Mouse (Mus musculus) forebrain, postnatal 0 days (tissue): ENCODE results near the gene Rnf26. TPM values are rescaled to one million over a fixed set of nuclear protein-coding genes. Genes with fewer than 3 reads are reported as not detected.

Source experiments
- ATAC-seq: fragments of 200-750 bp; cut with Nextera tagmentation; 2 replicates; pipeline ENCODE4 v1.8.0; 2017; ENCODE audit warnings: mild to moderate bottlenecking, moderate library complexity
- DNase-seq: peaks from one replicate; pipeline ENCODE4 v3.0.0-alpha.2; 2015
- H3K27ac ChIP-seq: fragments of 300-500 bp; sonication (generic); 2 replicates; pipeline ENCODE4 v1.5.1; 2014; ENCODE audit warnings: low read depth, mild to moderate bottlenecking, antibody characterized with exemption, low read length, moderate library complexity, mixed read lengths
- H3K27me3 ChIP-seq: fragments of 300-500 bp; sonication (generic); 2 replicates; pipeline ENCODE4 v1.6.1; 2014; ENCODE audit warnings: mild to moderate bottlenecking, low read length, mixed read lengths; ENCODE audit not compliant: insufficient read depth
- H3K36me3 ChIP-seq: fragments of 300-500 bp; sonication (generic); 2 replicates; pipeline ENCODE4 v1.6.1; 2014; ENCODE audit warnings: mild to moderate bottlenecking, moderate library complexity; ENCODE audit not compliant: insufficient read depth
- H3K4me1 ChIP-seq: fragments of 300-500 bp; sonication (generic); 2 replicates; pipeline ENCODE4 v1.6.1; 2014; ENCODE audit warnings: antibody characterized with exemption; ENCODE audit not compliant: insufficient read depth
- H3K4me2 ChIP-seq: fragments of 300-500 bp; sonication (generic); 2 replicates; pipeline ENCODE4 v1.6.1; 2014; ENCODE audit warnings: low read depth, mild to moderate bottlenecking, moderate library complexity
- H3K4me3 ChIP-seq: fragments of 300-500 bp; sonication (generic); 2 replicates; pipeline ENCODE4 v1.5.1; 2014; ENCODE audit warnings: low read depth, low read length, mixed read lengths
- H3K9ac ChIP-seq: fragments of 300-500 bp; sonication (generic); 2 replicates; pipeline ENCODE4 v1.6.1; 2014; ENCODE audit warnings: mild to moderate bottlenecking
- H3K9me3 ChIP-seq: fragments of 300-500 bp; sonication (generic); 2 replicates; pipeline ENCODE4 v1.6.1; 2016; ENCODE audit warnings: low read length
- CTCF ChIP-seq: sonication (generic); IDR thresholded peaks from 2 replicates; pipeline ENCODE4 v1.5.1; 2016; ENCODE audit warnings: antibody characterized with exemption, control low read depth, low read depth
- WGBS: fragments of 180-500 bp; shearing (Covaris S2); extraction: QIAGEN DNeasy Blood & Tissue Kit; methylation state at CpG from one replicate; pipeline ENCODE4 v1.1.7; 2014; 5-methylcytosine and 5-hydroxymethylcytosine counted together
- polyA plus RNA-seq: library from polyadenylated mRNA; unstranded; fragments of >200 nt; fragmentation: Nextera tagmentation; extraction: Ambion mirVana; gene quantifications from 2 replicates; pipeline ENCODE4 v1.2.1, GENCODE M21; 2015
- total RNA-seq: library from RNA; depleted of rRNA; stranded (reverse); fragments of >200 nt; gene quantifications from 2 replicates; pipeline ENCODE4 v1.2.3, GENCODE M21; 2014

Rnf26 gene
- total and polyA plus RNA-seq, 2 experiments from 2014 or later, result 16.0 to 38.8 TPM

GRCm38 (mm10) chr9:44094737-44095136, 18.6 kb downstream of the Rnf26 start:
- Histone ChIP-seq H3K36me3 (peaks cover 16% of the 10 kb centered on the region; the same call in 1 of the 2 replicates), H3K4me1 (no peaks in the 10 kb centered on the region), H3K9me3 (no peaks in the 10 kb centered on the region), H3K27me3 (no peaks in the 10 kb centered on the region), H3K4me2 (no peak overlapping the region), H3K4me3 (no peak overlapping the region), H3K27ac (no peak overlapping the region), H3K9ac (no peak overlapping the region)
- ATAC-seq (no peak), DNase-seq (no peak)
- WGBS, result 86% methylated on average over 3 of the region's 3 CpGs
- no peak for TF ChIP-seq CTCF

GRCm38 (mm10) chr9:44093612-44094503, 19.5 kb downstream of the Rnf26 start:
- ATAC-seq (peak; percentile 57; the same call in 1 of the 2 replicates), DNase-seq (peak; percentile 78)
- Histone ChIP-seq H3K27me3 (no peaks in the 10 kb centered on the region), H3K27ac (no peak overlapping the region), H3K4me2 (peak overlapping the region; percentile 41), H3K4me3 (peak overlapping the region; percentile 17), H3K4me1 (no peaks in the 10 kb centered on the region), H3K9me3 (no peaks in the 10 kb centered on the region), H3K36me3 (peaks cover 16% of the 10 kb centered on the region; the same call in 1 of the 2 replicates), H3K9ac (no peak overlapping the region)
- peak; percentile 84 for TF ChIP-seq CTCF
- WGBS, result 28% methylated on average over 24 of the region's 24 CpGs

GRCm38 (mm10) chr9:44088877-44089608, 24.3 kb downstream of the Rnf26 start:
- DNase-seq (no peak), ATAC-seq (no peak)
- 72% methylated on average over 12 of the region's 12 CpGs for WGBS
- TF ChIP-seq CTCF, result no peak
- Histone ChIP-seq H3K27me3 (no peaks in the 10 kb centered on the region), H3K9me3 (no peaks in the 10 kb centered on the region), H3K9ac (no peak overlapping the region), H3K4me1 (peaks cover 11% of the 10 kb centered on the region; the same call in 1 of the 2 replicates), H3K4me2 (no peak overlapping the region), H3K27ac (no peak overlapping the region), H3K4me3 (no peak overlapping the region), H3K36me3 (peaks cover 16% of the 10 kb centered on the region; the same call in 1 of the 2 replicates)

- DNase-seq, result no peak
- no peak overlapping the region for H3K9ac ChIP-seq
Measured at GRCm38 (mm10) chr9:44087761-44088455, 25.4 kb downstream of the Rnf26 start.

GRCm38 (mm10) chr9:44086960-44087359, 26.4 kb downstream of the Rnf26 start:
- no peaks in the 10 kb centered on the region for H3K9me3 ChIP-seq
- no peak for TF ChIP-seq CTCF
- no peak overlapping the region for H3K9ac ChIP-seq
- peaks cover 17% of the 10 kb centered on the region; the same call in 1 of the 2 replicates for H3K4me1 ChIP-seq
- 54% methylated on average over 10 of the region's 10 CpGs for WGBS
- peaks cover 10% of the 10 kb centered on the region; the same call in 1 of the 2 replicates for H3K36me3 ChIP-seq
- DNase-seq (no peak), ATAC-seq (no peak)
- no peaks in the 10 kb centered on the region for H3K27me3 ChIP-seq
- H3K4me3 ChIP-seq, result no peak overlapping the region
- H3K27ac ChIP-seq, result no peak overlapping the region
- no peak overlapping the region for H3K4me2 ChIP-seq

More at GRCm38 (mm10) chr9:44087761-44088455, 25.4 kb downstream of the Rnf26 start:
- Histone ChIP-seq H3K36me3 (peaks cover 16% of the 10 kb centered on the region; the same call in 1 of the 2 replicates), H3K27me3 (no peaks in the 10 kb centered on the region), H3K9me3 (no peaks in the 10 kb centered on the region), H3K4me2 (peak overlapping the region; percentile 19; the same call in 1 of the 2 replicates), H3K4me3 (no peak overlapping the region), H3K27ac (0 out of 2 replicates have a peak overlapping the region, but pooled peaks have one; percentile 45), H3K4me1 (peaks cover 17% of the 10 kb centered on the region; the same call in 1 of the 2 replicates)
- TF ChIP-seq CTCF, result no peak
- WGBS, result 18% methylated on average over 15 of the region's 15 CpGs
- ATAC-seq, result peak; percentile 52; the same call in 1 of the 2 replicates
